Mouse (Mus musculus): Measurements from ENCODE around the gene Tmem238.

- no peak for TF ChIP-seq CTCF (IDR thresholded peaks at IDR 0.05; ENCODE audit: low read depth, low read length)
- no peak for TF ChIP-seq TAL1 (conservative IDR thresholded peaks at IDR 0.05; ENCODE audit: low read depth, low read length)
Measured at GRCm38 (mm10) chr7:4802247-4802646, 12.8 kb upstream of the Tmem238 start.

Measured in G1E (cell line).